Mouse (Mus musculus) midbrain, embryonic 12.5 days (tissue): ENCODE measurements around the gene Vmn1r188. TPM values are rescaled to one million over a fixed set of nuclear protein-coding genes. Genes with fewer than 3 reads are reported as not detected.
"Not testable (repeated sequence)": the region's sequence is repeated elsewhere in the genome, so short reads cannot be mapped to it uniquely, and the experiment has no call there.

Source experiments
- ATAC-seq: fragments of 200-750 bp; cut with Nextera tagmentation; 2 replicates; pipeline ENCODE4 v1.8.0; 2017; ENCODE audit warnings: low read depth, moderate TSS enrichment, moderate library complexity; ENCODE audit not compliant: low FRiP score
- H3K27ac ChIP-seq: fragments of 300-500 bp; sonication (generic); replicated peaks from 2 replicates; pipeline ENCODE4 v1.5.1; 2016; ENCODE audit warnings: mild to moderate bottlenecking
- H3K27me3 ChIP-seq: fragments of 300-500 bp; sonication (generic); 2 replicates; pipeline ENCODE4 v1.6.1; 2016; ENCODE audit warnings: mild to moderate bottlenecking
- H3K36me3 ChIP-seq: fragments of 300-500 bp; sonication (generic); 2 replicates; pipeline ENCODE4 v1.6.1; 2016
- H3K4me1 ChIP-seq: fragments of 300-500 bp; sonication (generic); 2 replicates; pipeline ENCODE4 v1.6.1; 2016
- H3K4me2 ChIP-seq: fragments of 300-500 bp; sonication (generic); replicated peaks from 2 replicates; pipeline ENCODE4 v1.6.1; 2016; ENCODE audit warnings: mild to moderate bottlenecking, moderate library complexity
- H3K4me3 ChIP-seq: fragments of 300-500 bp; sonication (generic); 2 replicates; pipeline ENCODE4 v1.5.1; 2016; ENCODE audit warnings: mild to moderate bottlenecking
- H3K9ac ChIP-seq: fragments of 300-500 bp; sonication (generic); replicated peaks from 2 replicates; pipeline ENCODE4 v1.6.1; 2016; ENCODE audit warnings: mild to moderate bottlenecking, moderate library complexity
- H3K9me3 ChIP-seq: fragments of 300-500 bp; sonication (generic); 2 replicates; pipeline ENCODE4 v1.6.1; 2016; ENCODE audit warnings: mild to moderate bottlenecking
- WGBS: fragments of 180-500 bp; shearing (Covaris S2); methylation state at CpG from one replicate; pipeline ENCODE4 v1.1.7; 2016; 5-methylcytosine and 5-hydroxymethylcytosine counted together
- polyA plus RNA-seq: library from polyadenylated mRNA; unstranded; fragments of >200 nt; fragmentation: Nextera tagmentation; extraction: Ambion mirVana; gene quantifications from 2 replicates; pipeline ENCODE4 v1.2.1, GENCODE M21; 2016

The Vmn1r188 gene
- polyA plus RNA-seq: not detected in 2 replicates

GRCm38 (mm10) chr13:22084140-22084539 lies at the start of gene Vmn1r188:
Vmn1r188 (plus strand) TSS chr13:22084440.
- 92% methylated on average over 1 of the region's 1 CpGs for WGBS
- not testable (repeated sequence) for H3K36me3 ChIP-seq, H3K9me3 ChIP-seq, ATAC-seq, H3K4me3 ChIP-seq, H3K27me3 ChIP-seq, H3K4me1 ChIP-seq, H3K9ac ChIP-seq, H3K4me2 ChIP-seq, H3K27ac ChIP-seq

- Histone ChIP-seq H3K4me2 (peak overlapping the region; percentile 67), H3K4me3 (peak overlapping the region; percentile 42), H3K4me1 (peaks cover 21% of the 10 kb centered on the region), H3K27me3 (no peaks in the 10 kb centered on the region), H3K9ac (peak overlapping the region; percentile 65), H3K9me3 (no peaks in the 10 kb centered on the region), H3K36me3 (no peaks in the 10 kb centered on the region), H3K27ac (peak overlapping the region; percentile 85)
- no peak; the same call in 1 of the 2 replicates for ATAC-seq
- under 1% methylated on average over 13 of the region's 14 CpGs for WGBS
These were observed 49.6 kb upstream of the Vmn1r188 start for GRCm38 (mm10) chr13:22034443-22035266.

- Histone ChIP-seq H3K4me2 (peak within 1 kb of the TSS; percentile 67), H3K4me1 (peaks cover 28% of the 10 kb centered on the region), H3K27ac (peak within 1 kb of the TSS; percentile 85), H3K9ac (peak within 1 kb of the TSS; percentile 65), H3K4me3 (peak within 1 kb of the TSS; percentile 43)
- H3K9me3 ChIP-seq, H3K36me3 ChIP-seq, H3K27me3 ChIP-seq: not testable (repeated sequence)
- 0% methylated on average over 26 of the region's 69 CpGs for WGBS
- ATAC-seq: peak; percentile 97
These were observed 48.7 kb upstream of the Vmn1r188 start, which contains the start of the genes Hist1h2ah and Hist1h2bk for GRCm38 (mm10) chr13:22035267-22036148. Hist1h2ah (minus strand) TSS chr13:22035568. Hist1h2bk (plus strand) TSS chr13:22035870.

- no peaks in the 10 kb centered on the region for H3K27me3 ChIP-seq
- ATAC-seq: peak; percentile 25
- 2% methylated on average over 22 of the region's 23 CpGs for WGBS
- peak overlapping the region; percentile 83 for H3K27ac ChIP-seq
- no peaks in the 10 kb centered on the region for H3K9me3 ChIP-seq
- H3K9ac ChIP-seq: peak overlapping the region; percentile 54
- H3K4me2 ChIP-seq: peak overlapping the region; percentile 67
- no peaks in the 10 kb centered on the region for H3K36me3 ChIP-seq
- H3K4me3 ChIP-seq: peak overlapping the region; percentile 38
- H3K4me1 ChIP-seq: peaks cover 30% of the 10 kb centered on the region
These were observed 47.9 kb upstream of the Vmn1r188 start for GRCm38 (mm10) chr13:22036149-22036956.

- Histone ChIP-seq H3K9ac (no peak overlapping the region; the same call in 1 of the 2 replicates), H3K4me1 (peaks cover 32% of the 10 kb centered on the region), H3K9me3 (no peaks in the 10 kb centered on the region), H3K27me3 (no peaks in the 10 kb centered on the region), H3K4me3 (0 out of 2 replicates have a peak overlapping the region, but pooled peaks have one; percentile 38), H3K36me3 (no peaks in the 10 kb centered on the region), H3K4me2 (peak overlapping the region; percentile 67), H3K27ac (peak overlapping the region; percentile 83)
- 53% methylated on average over 3 of the region's 3 CpGs for WGBS
- no peak for ATAC-seq
These were observed 47.3 kb upstream of the Vmn1r188 start for GRCm38 (mm10) chr13:22036986-22037385.

GRCm38 (mm10) chr13:22037415-22037814 lies 46.8 kb upstream of the Vmn1r188 start:
- Histone ChIP-seq H3K9ac (no peak overlapping the region), H3K27me3 (no peaks in the 10 kb centered on the region), H3K4me3 (no peak overlapping the region), H3K36me3 (no peaks in the 10 kb centered on the region), H3K4me2 (0 out of 2 replicates have a peak overlapping the region, but pooled peaks have one; percentile 11), H3K9me3 (no peaks in the 10 kb centered on the region), H3K27ac (peak overlapping the region; percentile 22), H3K4me1 (peaks cover 36% of the 10 kb centered on the region)
- WGBS: 84% methylated on average over 2 of the region's 2 CpGs
- no peak for ATAC-seq

GRCm38 (mm10) chr13:22039364-22039763 lies 44.9 kb upstream of the Vmn1r188 start:
- 0 out of 2 replicates have a peak overlapping the region, but pooled peaks have one; percentile 89 for H3K27ac ChIP-seq
- no peak overlapping the region for H3K4me2 ChIP-seq
- ATAC-seq: no peak

GRCm38 (mm10) chr13:22039951-22040463 lies 44.2 kb upstream of the Vmn1r188 start:
- Histone ChIP-seq H3K36me3 (no peaks in the 10 kb centered on the region), H3K4me1 (peaks cover 29% of the 10 kb centered on the region), H3K27ac (peak overlapping the region; percentile 89), H3K4me3 (peak overlapping the region; percentile 44), H3K9ac (peak overlapping the region; percentile 47), H3K4me2 (peak overlapping the region; percentile 65), H3K27me3 (no peaks in the 10 kb centered on the region), H3K9me3 (no peaks in the 10 kb centered on the region)
- no peak for ATAC-seq
- 10% methylated on average over 2 of the region's 2 CpGs for WGBS

More at GRCm38 (mm10) chr13:22039364-22039763, 44.9 kb upstream of the Vmn1r188 start:
- H3K9ac ChIP-seq: no peak overlapping the region
- WGBS: 63% methylated on average over 5 of the region's 5 CpGs
- H3K27me3 ChIP-seq: no peaks in the 10 kb centered on the region
- H3K36me3 ChIP-seq: no peaks in the 10 kb centered on the region
- H3K9me3 ChIP-seq: no peaks in the 10 kb centered on the region
- no peak overlapping the region for H3K4me3 ChIP-seq
- H3K4me1 ChIP-seq: peaks cover 34% of the 10 kb centered on the region

GRCm38 (mm10) chr13:22040464-22041141 lies 43.6 kb upstream of the Vmn1r188 start:
- peak; percentile 4; the same call in 1 of the 2 replicates for ATAC-seq
- Histone ChIP-seq H3K27ac (peak overlapping the region; percentile 89), H3K27me3 (no peaks in the 10 kb centered on the region), H3K9me3 (no peaks in the 10 kb centered on the region), H3K36me3 (no peaks in the 10 kb centered on the region), H3K4me2 (peak overlapping the region; percentile 65), H3K4me3 (peak overlapping the region; percentile 44), H3K4me1 (peaks cover 29% of the 10 kb centered on the region), H3K9ac (peak overlapping the region; percentile 47)
- WGBS: under 1% methylated on average over 24 of the region's 24 CpGs

GRCm38 (mm10) chr13:22041142-22041536 lies 43.1 kb upstream of the Vmn1r188 start, which contains the start of gene Hist1h4i:
Hist1h4i (minus strand) TSS chr13:22041362.
- not testable (repeated sequence) for H3K27me3 ChIP-seq, H3K9me3 ChIP-seq

More at GRCm38 (mm10) chr13:22041142-22041536, 43.1 kb upstream of the Vmn1r188 start, which contains the start of gene Hist1h4i:
- peaks cover 28% of the 10 kb centered on the region for H3K4me1 ChIP-seq
- not testable (repeated sequence) for H3K36me3 ChIP-seq
- peak within 1 kb of the TSS; percentile 44 for H3K4me3 ChIP-seq
- H3K27ac ChIP-seq: peak within 1 kb of the TSS; percentile 93
- H3K4me2 ChIP-seq: peak within 1 kb of the TSS; percentile 65
- peak within 1 kb of the TSS; percentile 61 for H3K9ac ChIP-seq
- under 1% methylated on average over 22 of the region's 27 CpGs for WGBS
- ATAC-seq: peak; percentile 57
